Mouse (Mus musculus) testis, adult 2 months (tissue): ENCODE data around the gene Psg22.
"Not testable (repeated sequence)": the region's sequence is repeated elsewhere in the genome, so short reads cannot be mapped to it uniquely, and the experiment has no call there.

ENCODE experiments used
- CTCF ChIP-seq: fragments of 200-500 bp; IDR thresholded peaks from 2 replicates; pipeline ENCODE4 v1.5.1; 2012; ENCODE audit warnings: low read depth, mild to moderate bottlenecking, inconsistent platforms, low read length, moderate library complexity; ENCODE audit not compliant: control insufficient read depth, insufficient read depth, insufficient replicate concordance
- POLR2A ChIP-seq: fragments of 200-500 bp; IDR thresholded peaks from 2 replicates; pipeline ENCODE4 v1.6.1; 2012; ENCODE audit warnings: low read depth, mild to moderate bottlenecking, inconsistent platforms, low read length, moderate library complexity; ENCODE audit not compliant: control insufficient read depth

- TF ChIP-seq CTCF, POLR2A: not testable (repeated sequence)
Measured at GRCm38 (mm10) chr7:18760152-18760551, 42.3 kb downstream of the Psg22 start.
